Mouse (Mus musculus): Measurements from ENCODE around the gene Tnni1. TPM values are rescaled to one million over a fixed set of nuclear protein-coding genes. Genes with fewer than 3 reads are reported as not detected.

The Tnni1 gene
- polyA plus RNA-seq, 1 experiment from 2014 or later = not detected

DNA sequence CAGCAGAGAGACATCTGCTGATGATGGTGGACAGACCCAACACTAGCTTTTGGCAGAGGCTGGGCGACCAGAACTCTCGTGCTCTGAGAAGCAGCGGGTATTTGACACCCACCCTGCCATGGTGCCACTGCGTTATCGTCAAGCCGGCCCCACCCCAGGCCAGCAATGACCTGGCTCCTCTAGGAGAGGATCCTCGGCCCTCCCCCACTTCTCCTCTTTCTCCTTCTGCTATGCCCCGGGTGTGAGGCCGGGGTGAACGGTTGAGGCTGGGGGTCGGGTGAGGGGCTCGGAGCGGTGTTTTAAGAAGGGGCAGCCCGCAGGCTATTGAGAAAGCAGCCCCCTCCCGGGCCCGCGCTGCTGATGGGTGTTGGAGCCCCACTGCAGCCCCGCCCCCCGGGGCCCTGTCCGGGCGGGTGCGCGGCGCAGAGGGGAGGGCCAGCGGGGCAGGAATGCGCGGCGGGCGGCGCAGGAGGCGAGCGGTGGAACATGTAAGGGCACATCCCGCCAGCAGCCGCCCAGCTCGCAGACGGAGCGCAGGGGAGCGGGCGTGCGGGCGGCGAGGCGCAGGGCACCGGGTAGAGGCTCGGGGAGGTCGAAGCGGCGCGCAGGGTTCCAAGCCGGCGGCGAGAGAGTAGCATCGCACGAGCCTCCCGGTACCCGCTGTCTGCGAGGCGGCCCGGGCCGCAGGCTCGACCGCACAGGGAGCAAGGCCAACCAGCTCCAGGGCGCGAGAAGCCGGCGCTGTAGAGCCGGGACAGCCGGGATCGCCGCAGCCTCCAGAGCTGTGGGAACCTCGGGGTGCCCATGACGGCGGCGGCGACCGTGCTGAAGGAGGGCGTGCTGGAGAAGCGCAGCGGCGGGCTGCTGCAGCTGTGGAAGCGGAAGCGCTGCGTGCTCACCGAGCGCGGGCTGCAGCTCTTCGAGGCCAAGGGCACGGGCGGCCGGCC lies 13.3 kb upstream of the Tnni1 start, which contains the start of gene Phlda3:
TSS of gene Phlda3 (plus strand) at position 475 of the 947 bp plus-strand sequence.
- 1% methylated on average over 75 of the region's 90 CpGs for WGBS
- Histone ChIP-seq H3K36me3 (ENCODE audit: control insufficient read depth, insufficient read depth) (no peaks in the 10 kb centered on the region), H3K4me1 (replicated peaks; ENCODE audit: control insufficient read depth, insufficient read depth, low read length) (peaks cover 14% of the 10 kb centered on the region), H3K9me3 (ENCODE audit: control insufficient read depth, low read length) (no peaks in the 10 kb centered on the region), H3K9ac (replicated peaks; ENCODE audit: low read depth, low read length) (peak within 1 kb of the TSS; percentile 78), H3K27me3 (replicated peaks; ENCODE audit: control insufficient read depth, insufficient read depth, low read length) (no peaks in the 10 kb centered on the region), H3K27ac (ENCODE audit: low read length) (peak within 1 kb of the TSS; percentile 29), H3K4me2 (ENCODE audit: low read length) (peak within 1 kb of the TSS; percentile 83), H3K4me3 (replicated peaks; ENCODE audit: low read length) (peak within 1 kb of the TSS; percentile 60)
- peak; percentile 87 for ATAC-seq

DNA sequence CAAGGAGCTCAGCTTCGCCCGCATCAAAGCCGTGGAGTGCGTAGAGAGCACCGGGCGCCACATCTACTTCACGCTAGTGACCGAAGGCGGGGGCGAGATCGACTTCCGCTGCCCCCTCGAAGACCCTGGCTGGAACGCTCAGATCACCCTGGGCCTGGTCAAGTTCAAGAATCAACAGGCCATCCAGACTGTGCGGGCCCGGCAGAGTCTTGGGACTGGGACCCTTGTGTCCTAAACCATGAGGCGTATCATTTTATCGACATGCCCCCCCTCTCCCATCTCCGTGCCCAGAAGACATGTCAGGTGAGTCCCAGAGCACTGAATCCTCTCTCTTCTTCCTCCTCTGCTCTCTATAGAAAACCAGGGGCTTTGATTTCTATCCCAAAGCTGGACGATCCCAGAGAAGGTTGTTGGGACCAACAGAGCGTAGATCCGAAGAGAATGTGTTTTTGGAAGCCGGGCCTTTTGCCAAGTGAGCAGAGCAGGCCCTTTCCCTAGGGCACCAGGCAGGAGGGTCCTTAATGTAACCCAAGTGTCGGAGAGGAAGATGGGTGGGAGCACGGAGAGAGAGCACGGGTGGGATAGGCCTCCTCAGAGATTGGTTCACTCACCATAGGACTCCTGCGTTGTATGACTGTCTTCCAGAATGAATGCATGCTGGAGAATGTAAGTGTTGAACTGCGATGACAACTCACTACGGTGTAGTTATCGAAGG lies 12.5 kb upstream of the Tnni1 start:
- H3K4me2 ChIP-seq (ENCODE audit: low read length) = peak overlapping the region; percentile 83
- peaks cover 22% of the 10 kb centered on the region for H3K4me1 ChIP-seq (replicated peaks; ENCODE audit: control insufficient read depth, insufficient read depth, low read length)
- ATAC-seq = peak; percentile 21; the same call in 1 of the 2 replicates
- peak overlapping the region; percentile 78 for H3K9ac ChIP-seq (replicated peaks; ENCODE audit: low read depth, low read length)
- H3K27me3 ChIP-seq (replicated peaks; ENCODE audit: control insufficient read depth, insufficient read depth, low read length) = no peaks in the 10 kb centered on the region
- H3K36me3 ChIP-seq (ENCODE audit: control insufficient read depth, insufficient read depth) = no peaks in the 10 kb centered on the region
- peak overlapping the region; percentile 60 for H3K4me3 ChIP-seq (replicated peaks; ENCODE audit: low read length)
- peak overlapping the region; percentile 29 for H3K27ac ChIP-seq (ENCODE audit: low read length)
- H3K9me3 ChIP-seq (ENCODE audit: control insufficient read depth, low read length) = no peaks in the 10 kb centered on the region
- 28% methylated on average over 30 of the region's 30 CpGs for WGBS

DNA sequence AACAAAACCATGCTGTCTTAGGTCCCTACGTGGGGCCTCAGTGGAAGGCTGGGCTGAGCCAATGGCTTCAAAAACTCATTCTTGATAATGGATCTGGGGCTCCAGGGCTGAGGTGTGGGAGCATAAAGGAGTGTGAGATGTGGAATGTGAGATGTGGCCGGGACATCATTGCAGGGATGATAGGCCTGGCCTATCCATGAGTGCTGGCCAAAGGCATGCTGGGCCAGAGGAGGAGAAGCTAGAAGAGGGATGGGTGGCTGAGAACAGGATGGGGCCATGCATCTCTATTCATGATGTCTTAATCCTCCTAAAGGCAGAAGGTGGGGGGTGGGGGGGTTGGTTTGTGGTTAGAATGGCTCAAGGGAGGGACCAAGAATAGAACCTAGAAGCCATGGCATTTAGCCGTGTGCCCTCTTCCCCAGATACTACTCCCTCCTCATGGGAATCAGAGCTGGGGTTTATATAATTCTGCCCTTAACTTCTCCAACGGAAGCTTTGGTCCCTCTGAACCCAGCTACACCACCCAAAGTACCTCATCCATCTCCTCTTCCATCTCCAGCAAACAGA lies 11.8 kb upstream of the Tnni1 start:
- Histone ChIP-seq H3K4me3 (replicated peaks; ENCODE audit: low read length) (peak overlapping the region; percentile 60), H3K9me3 (ENCODE audit: control insufficient read depth, low read length) (no peaks in the 10 kb centered on the region), H3K4me2 (ENCODE audit: low read length) (peak overlapping the region; percentile 83), H3K4me1 (replicated peaks; ENCODE audit: control insufficient read depth, insufficient read depth, low read length) (peaks cover 23% of the 10 kb centered on the region), H3K27ac (ENCODE audit: low read length) (no peak overlapping the region), H3K27me3 (replicated peaks; ENCODE audit: control insufficient read depth, insufficient read depth, low read length) (no peaks in the 10 kb centered on the region), H3K36me3 (ENCODE audit: control insufficient read depth, insufficient read depth) (no peaks in the 10 kb centered on the region), H3K9ac (replicated peaks; ENCODE audit: low read depth, low read length) (no peak overlapping the region)
- no peak for ATAC-seq
- 86% methylated on average over 4 of the region's 4 CpGs for whole genome bisulfite sequencing

DNA sequence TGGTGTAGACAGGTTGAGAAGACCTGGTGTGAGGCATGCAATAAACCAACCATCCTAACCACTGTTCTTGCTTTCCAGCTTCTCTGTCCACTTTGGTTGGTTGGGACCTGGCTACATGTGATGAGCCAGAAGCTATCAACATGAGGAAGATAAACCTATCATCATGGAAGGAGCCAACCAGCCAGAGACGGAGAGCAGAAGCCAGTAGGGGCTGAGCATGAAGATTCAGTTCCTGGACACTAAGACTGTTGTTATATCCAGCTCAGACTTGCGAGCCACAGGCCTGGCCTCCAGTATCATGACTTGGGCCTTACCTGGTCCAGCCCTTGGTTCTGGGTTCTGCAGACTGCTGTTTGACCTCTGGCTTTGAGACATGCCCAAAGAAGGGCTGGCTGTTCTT lies 10.8 kb upstream of the Tnni1 start:
- H3K36me3 ChIP-seq (ENCODE audit: control insufficient read depth, insufficient read depth) = no peaks in the 10 kb centered on the region
- H3K9me3 ChIP-seq (ENCODE audit: control insufficient read depth, low read length) = no peaks in the 10 kb centered on the region
- H3K4me2 ChIP-seq (ENCODE audit: low read length) = no peak overlapping the region
- no peaks in the 10 kb centered on the region for H3K27me3 ChIP-seq (replicated peaks; ENCODE audit: control insufficient read depth, insufficient read depth, low read length)
- ATAC-seq = no peak
- no peak overlapping the region for H3K27ac ChIP-seq (ENCODE audit: low read length)
- 92% methylated on average over 2 of the region's 2 CpGs for WGBS
- peaks cover 23% of the 10 kb centered on the region for H3K4me1 ChIP-seq (replicated peaks; ENCODE audit: control insufficient read depth, insufficient read depth, low read length)
- H3K9ac ChIP-seq (replicated peaks; ENCODE audit: low read depth, low read length) = no peak overlapping the region
- no peak overlapping the region for H3K4me3 ChIP-seq (replicated peaks; ENCODE audit: low read length)

DNA sequence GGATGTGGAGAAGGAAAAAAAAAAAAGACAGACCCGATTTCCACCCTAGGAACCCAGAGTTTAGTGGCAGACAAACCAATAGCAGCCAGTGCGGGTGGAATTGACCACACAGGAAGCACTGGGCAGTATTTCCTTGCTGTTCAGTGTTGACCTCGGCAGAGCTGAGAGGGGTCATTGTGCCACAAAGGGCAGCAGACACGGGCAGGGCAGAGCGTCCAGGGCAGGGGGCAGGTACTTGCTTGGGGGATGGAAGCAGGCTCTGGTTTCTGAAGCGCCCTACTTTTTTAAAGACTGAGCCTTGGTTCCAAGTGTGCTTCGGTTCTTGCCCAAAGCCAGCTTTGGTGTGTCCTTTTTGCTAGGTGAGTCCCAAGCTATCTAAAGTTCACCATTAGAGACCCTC lies 9.0 kb upstream of the Tnni1 start:
- H3K27me3 ChIP-seq (replicated peaks; ENCODE audit: control insufficient read depth, insufficient read depth, low read length) = no peaks in the 10 kb centered on the region
- H3K9ac ChIP-seq (replicated peaks; ENCODE audit: low read depth, low read length) = no peak overlapping the region
- no peak overlapping the region for H3K27ac ChIP-seq (ENCODE audit: low read length)
- H3K4me3 ChIP-seq (replicated peaks; ENCODE audit: low read length) = no peak overlapping the region
- WGBS = 82% methylated on average over 7 of the region's 7 CpGs
- H3K36me3 ChIP-seq (ENCODE audit: control insufficient read depth, insufficient read depth) = no peaks in the 10 kb centered on the region
- no peak for ATAC-seq
- no peak overlapping the region for H3K4me2 ChIP-seq (ENCODE audit: low read length)
- no peaks in the 10 kb centered on the region for H3K9me3 ChIP-seq (ENCODE audit: control insufficient read depth, low read length)
- H3K4me1 ChIP-seq (replicated peaks; ENCODE audit: control insufficient read depth, insufficient read depth, low read length) = peaks cover 23% of the 10 kb centered on the region

DNA sequence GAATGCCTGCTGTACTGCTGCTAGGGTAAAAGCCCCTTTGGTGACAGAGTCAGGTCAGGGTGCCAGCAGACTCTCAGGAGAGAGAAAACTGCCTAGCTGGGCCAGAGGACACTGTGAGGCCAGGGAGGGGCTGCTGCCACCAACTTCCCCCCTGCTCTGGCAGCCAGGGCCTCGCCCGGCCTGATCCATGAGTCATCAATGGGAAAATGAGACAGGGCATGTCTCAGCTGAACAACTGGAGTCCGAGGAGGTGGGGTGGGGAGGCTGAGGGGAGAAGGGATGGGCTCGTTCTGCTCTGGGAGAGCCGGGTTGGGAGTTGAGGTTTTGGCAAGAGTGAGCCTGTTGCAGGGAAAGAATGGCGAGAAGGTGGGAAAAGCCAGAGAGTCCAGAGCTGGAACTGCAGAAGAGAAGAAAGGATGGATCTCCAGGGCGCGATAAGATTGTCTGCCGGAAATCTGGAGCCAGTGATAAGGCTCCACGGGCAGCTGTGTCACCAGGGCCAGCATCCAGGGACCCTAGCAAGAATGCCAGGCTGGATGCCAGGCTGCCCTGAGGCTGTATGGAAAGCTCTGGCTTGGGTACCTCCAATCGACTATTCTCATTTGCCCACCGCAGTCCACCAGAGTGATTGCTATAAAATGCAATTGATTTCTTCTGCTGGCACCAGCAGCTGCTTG lies 8.2 kb upstream of the Tnni1 start:
- Histone ChIP-seq H3K36me3 (ENCODE audit: control insufficient read depth, insufficient read depth) (no peaks in the 10 kb centered on the region), H3K9me3 (ENCODE audit: control insufficient read depth, low read length) (no peaks in the 10 kb centered on the region), H3K27ac (ENCODE audit: low read length) (no peak overlapping the region), H3K4me1 (replicated peaks; ENCODE audit: control insufficient read depth, insufficient read depth, low read length) (peaks cover 18% of the 10 kb centered on the region), H3K9ac (replicated peaks; ENCODE audit: low read depth, low read length) (no peak overlapping the region), H3K4me3 (replicated peaks; ENCODE audit: low read length) (no peak overlapping the region), H3K27me3 (replicated peaks; ENCODE audit: control insufficient read depth, insufficient read depth, low read length) (no peaks in the 10 kb centered on the region), H3K4me2 (ENCODE audit: low read length) (no peak overlapping the region)
- WGBS = 58% methylated on average over 12 of the region's 12 CpGs
- ATAC-seq = no peak

DNA sequence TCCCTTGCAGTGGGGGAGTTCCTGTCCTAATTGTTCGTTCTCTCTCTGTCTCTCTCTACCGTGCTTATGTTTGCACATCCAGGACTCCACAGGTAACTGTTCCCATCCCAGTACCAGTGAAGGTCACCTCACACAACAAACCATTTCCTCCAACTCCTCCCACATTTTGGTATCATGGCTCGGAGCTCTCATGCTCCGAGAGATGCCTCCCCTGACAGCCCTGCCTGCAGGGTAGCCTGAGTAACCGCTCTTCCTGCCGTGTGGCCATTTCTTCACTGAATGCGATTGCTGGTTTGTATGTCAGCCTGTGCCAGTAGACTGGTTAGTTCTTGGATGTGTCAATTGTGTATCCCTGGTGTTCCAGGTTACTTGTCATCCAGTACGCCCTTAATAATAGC lies 7.7 kb upstream of the Tnni1 start:
- Histone ChIP-seq H3K27me3 (replicated peaks; ENCODE audit: control insufficient read depth, insufficient read depth, low read length) (no peaks in the 10 kb centered on the region), H3K9me3 (ENCODE audit: control insufficient read depth, low read length) (no peaks in the 10 kb centered on the region), H3K36me3 (ENCODE audit: control insufficient read depth, insufficient read depth) (no peaks in the 10 kb centered on the region), H3K9ac (replicated peaks; ENCODE audit: low read depth, low read length) (no peak overlapping the region), H3K4me1 (replicated peaks; ENCODE audit: control insufficient read depth, insufficient read depth, low read length) (peaks cover 16% of the 10 kb centered on the region), H3K4me2 (ENCODE audit: low read length) (no peak overlapping the region), H3K27ac (ENCODE audit: low read length) (no peak overlapping the region), H3K4me3 (replicated peaks; ENCODE audit: low read length) (no peak overlapping the region)
- ATAC-seq = no peak
- 71% methylated on average over 8 of the region's 8 CpGs for WGBS

DNA sequence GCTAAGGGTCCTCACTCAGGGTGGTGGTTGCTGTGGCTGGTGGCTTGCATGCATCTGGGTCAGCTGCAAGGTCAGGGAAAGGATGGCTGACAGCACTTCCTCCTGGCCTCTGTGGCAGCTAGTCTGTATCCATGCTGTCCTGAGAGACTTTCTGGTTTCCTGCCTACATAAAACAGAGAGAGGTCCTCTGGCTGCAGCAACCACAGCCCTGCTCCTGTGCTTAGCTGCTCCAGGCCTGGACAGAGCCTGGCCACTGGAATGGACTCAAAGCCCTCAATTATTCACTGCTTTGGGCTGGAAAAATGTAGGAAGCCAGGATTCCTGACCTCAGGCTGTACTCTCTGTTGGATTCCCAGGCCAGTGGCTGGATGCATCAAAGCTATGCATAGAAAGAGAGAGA lies 2.6 kb upstream of the Tnni1 start:
- H3K9me3 ChIP-seq (ENCODE audit: control insufficient read depth, low read length) = no peaks in the 10 kb centered on the region
- H3K27ac ChIP-seq (ENCODE audit: low read length) = no peak overlapping the region
- ATAC-seq = no peak
- no peak overlapping the region for H3K4me3 ChIP-seq (replicated peaks; ENCODE audit: low read length)
- no peaks in the 10 kb centered on the region for H3K36me3 ChIP-seq (ENCODE audit: control insufficient read depth, insufficient read depth)
- peaks cover 2% of the 10 kb centered on the region; the same call in 1 of the 2 replicates for H3K4me1 ChIP-seq (replicated peaks; ENCODE audit: control insufficient read depth, insufficient read depth, low read length)
- H3K4me2 ChIP-seq (ENCODE audit: low read length) = no peak overlapping the region
- no peaks in the 10 kb centered on the region for H3K27me3 ChIP-seq (replicated peaks; ENCODE audit: control insufficient read depth, insufficient read depth, low read length)
- H3K9ac ChIP-seq (replicated peaks; ENCODE audit: low read depth, low read length) = no peak overlapping the region

DNA sequence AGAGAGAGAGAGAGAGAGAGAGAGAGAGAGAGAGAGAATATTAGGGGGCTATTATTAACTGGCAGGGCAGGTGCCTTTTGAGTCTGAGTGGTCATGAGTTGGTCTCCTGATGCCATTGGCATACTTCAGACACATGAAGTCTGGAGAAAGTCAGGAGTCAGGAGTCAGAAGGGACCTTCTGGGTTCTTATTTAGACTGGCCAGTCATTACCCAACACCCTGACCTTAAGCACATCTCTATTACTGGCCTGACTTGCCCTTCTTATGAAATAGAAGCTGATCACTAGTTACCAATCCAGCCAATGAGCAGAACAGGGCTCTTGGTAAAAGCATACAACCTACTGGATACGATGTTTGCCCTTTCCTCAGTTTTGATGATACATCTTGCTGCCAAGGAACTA lies 2.2 kb upstream of the Tnni1 start:
- ATAC-seq = no peak
- 85% methylated on average over 1 of the region's 1 CpGs for WGBS
- Histone ChIP-seq H3K4me1 (replicated peaks; ENCODE audit: control insufficient read depth, insufficient read depth, low read length) (no peaks in the 10 kb centered on the region; the same call in 1 of the 2 replicates), H3K27ac (ENCODE audit: low read length) (no peak overlapping the region), H3K9ac (replicated peaks; ENCODE audit: low read depth, low read length) (no peak overlapping the region), H3K27me3 (replicated peaks; ENCODE audit: control insufficient read depth, insufficient read depth, low read length) (no peaks in the 10 kb centered on the region), H3K9me3 (ENCODE audit: control insufficient read depth, low read length) (no peaks in the 10 kb centered on the region), H3K4me2 (ENCODE audit: low read length) (no peak overlapping the region), H3K4me3 (replicated peaks; ENCODE audit: low read length) (no peak overlapping the region), H3K36me3 (ENCODE audit: control insufficient read depth, insufficient read depth) (no peaks in the 10 kb centered on the region)

Measured in forebrain, embryonic 16.5 days (tissue).